Mouse (Mus musculus) right cerebral cortex, postnatal 4 days (tissue): ENCODE data around the gene Krtap31-1.
"Not testable (repeated sequence)": the region's sequence is repeated elsewhere in the genome, so short reads cannot be mapped to it uniquely, and the experiment has no call there.

Experiments used
- DNase-seq: peaks from one replicate; pipeline ENCODE4 v3.0.0-alpha.2; 2022

Gene Krtap31-1

GRCm38 (mm10) chr11:99907620-99908019, at the start of gene Krtap31-1:
Gene Krtap31-1 (plus strand): TSS chr11:99907920.
- no peak for DNase-seq

DNA sequence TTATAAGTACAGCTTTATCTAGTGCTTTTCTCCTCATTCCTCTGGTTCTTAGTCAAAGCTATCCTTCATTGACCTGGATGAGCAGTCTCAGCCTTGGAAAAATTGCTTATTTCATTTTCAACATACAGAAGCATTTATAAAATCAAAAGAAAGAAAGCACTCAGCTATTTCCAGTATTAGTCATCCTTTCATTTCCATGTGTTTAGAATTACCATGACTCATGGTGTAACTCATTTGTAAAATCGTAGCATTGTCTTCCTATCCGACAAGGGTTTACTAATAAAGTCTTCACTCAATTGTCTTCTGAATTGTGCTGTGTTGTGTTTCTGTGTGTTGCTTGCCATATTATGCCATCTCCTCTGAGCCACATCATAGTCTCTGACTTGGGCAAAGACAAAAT, 49.0 kb upstream of the Krtap31-1 start:
- no peak for DNase-seq

DNA sequence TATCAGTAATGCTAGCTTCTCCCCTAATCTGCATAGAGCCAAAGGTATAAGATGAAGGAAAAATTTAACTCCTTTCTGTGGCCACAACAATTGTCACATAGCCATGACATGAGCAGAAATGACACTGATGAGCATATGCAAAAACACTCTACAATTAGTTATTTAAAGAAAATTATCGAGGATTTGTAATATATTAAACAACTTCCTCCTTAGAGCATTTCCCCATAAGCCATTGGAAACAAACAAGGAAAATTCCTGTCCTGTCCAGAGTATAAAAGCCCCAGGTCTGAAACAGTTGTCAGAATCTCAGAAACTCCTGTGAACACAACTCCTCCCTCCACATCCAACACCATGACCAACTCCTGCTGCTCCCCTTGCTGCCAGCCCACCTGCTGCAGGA, 43.5 kb upstream of the Krtap31-1 start, which contains the start of gene Gm11559:
Gene Gm11559 (plus strand): TSS at position 301 of the 400 bp plus-strand sequence.
- not testable (repeated sequence) for DNase-seq

- DNase-seq, result not testable (repeated sequence)
These were observed 34.6 kb upstream of the Krtap31-1 start, which contains the start of gene Krtap9-1 for GRCm38 (mm10) chr11:99873089-99873488. Gene Krtap9-1 (plus strand): TSS chr11:99873389.

DNA sequence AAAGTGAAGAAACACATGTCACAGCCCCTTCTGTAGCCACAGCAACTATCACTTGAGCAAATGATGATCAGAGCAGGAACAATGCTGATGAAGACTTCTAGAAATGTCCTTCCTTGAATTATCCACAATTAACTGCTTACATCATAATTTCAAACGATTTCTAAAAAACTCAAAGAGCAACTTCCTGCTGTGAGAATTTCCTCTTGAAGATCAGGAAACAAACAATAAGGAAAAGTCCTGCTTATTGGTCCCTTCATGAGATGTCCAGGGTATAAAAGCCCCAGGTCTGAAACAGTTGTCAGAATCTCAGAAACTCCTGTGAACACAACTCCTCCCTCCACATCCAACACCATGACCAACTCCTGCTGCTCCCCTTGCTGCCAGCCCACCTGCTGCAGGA, 28.8 kb upstream of the Krtap31-1 start, which contains the start of gene Gm11567:
Gene Gm11567 (plus strand): TSS at position 301 of the 400 bp plus-strand sequence.
- not testable (repeated sequence) for DNase-seq

DNA sequence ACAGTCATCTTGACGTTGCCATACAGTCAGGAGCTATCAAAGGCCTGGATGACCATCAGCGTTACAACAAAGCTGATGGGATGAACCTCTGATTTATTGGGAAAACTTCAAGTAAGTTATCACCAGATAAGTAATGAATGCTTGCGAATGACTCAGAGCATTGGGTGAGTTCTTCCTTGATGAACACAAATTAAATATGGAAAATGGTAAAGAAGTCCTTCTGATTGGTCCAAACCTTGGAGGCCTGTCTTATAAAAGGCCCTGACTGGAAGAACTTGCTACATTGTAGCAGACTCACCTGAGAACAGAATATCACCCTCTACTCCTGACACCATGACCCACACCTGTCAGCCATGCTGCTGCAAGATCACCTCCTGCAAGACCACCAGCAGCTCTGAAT, 6.7 kb downstream of the Krtap31-1 start, which contains the start of gene Gm11565:
Gene Gm11565 (plus strand): TSS at position 301 of the 400 bp plus-strand sequence.
- DNase-seq, result no peak

GRCm38 (mm10) chr11:99935991-99936390, 28.3 kb downstream of the Krtap31-1 start, which contains the start of gene Krtap31-2:
Gene Krtap31-2 (plus strand): TSS chr11:99936291.
- DNase-seq, result no peak

DNA sequence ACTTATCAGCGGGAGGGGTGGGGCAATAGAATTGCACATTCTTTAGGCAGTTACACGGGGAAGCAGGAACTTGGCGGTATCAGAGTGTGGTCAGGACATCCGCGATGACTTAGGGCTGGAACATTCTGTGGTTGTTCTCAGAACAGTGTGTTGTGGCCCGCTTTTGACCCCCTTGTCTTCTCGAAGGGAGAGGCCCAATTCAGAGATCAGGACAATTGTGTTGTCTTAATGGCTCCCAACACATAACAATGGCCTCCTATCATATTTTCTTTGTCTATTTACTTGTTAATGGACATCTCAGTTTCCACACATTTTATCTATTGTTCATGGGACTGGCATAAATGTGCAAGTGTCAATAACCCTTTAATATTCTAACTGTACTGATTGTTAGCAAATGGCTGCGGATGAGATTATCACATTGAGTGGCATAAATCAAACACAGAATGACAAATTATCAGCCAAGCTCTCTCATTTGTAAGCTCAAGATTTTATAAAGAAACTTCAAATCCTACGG, 30.1 kb downstream of the Krtap31-1 start:
- no peak for DNase-seq

DNA sequence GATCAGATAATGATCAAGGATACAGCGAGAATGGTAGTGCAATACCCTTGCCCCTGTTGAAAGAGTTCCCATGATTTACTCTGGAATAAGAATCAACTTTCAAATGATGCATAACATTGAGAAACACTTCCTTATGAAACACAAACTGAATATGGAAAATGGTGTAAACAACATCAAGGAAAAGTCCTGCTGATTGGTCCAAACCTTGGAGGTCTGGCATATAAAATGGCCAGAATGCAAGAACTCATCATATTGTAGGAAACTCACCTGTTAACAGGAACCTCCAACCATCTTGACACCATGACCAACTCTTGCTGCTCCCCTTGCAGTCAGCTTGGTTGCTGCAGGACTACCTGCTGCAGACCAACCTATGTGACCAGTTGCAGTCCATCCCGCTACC, 40.5 kb downstream of the Krtap31-1 start, which contains the start of gene Krtap9-5:
Gene Krtap9-5 (plus strand): TSS at position 301 of the 400 bp plus-strand sequence.
- DNase-seq, result no peak
